Mouse (Mus musculus): ENCODE measurements around the gene Polr2b.

The Polr2b gene

GRCm38 (mm10) chr5:77362120-77362519 lies 52.2 kb downstream of the Polr2b start:
- no peak for DNase-seq (ENCODE audit: low read depth, low spot score)

GRCm38 (mm10) chr5:77363650-77364049 lies 53.7 kb downstream of the Polr2b start:
- DNase-seq (ENCODE audit: low read depth, low spot score) = no peak

GRCm38 (mm10) chr5:77364443-77365038 lies 54.6 kb downstream of the Polr2b start:
- DNase-seq (ENCODE audit: low read depth, low spot score) = no peak

- DNase-seq (ENCODE audit: low read depth, low spot score) = no peak
Measured at GRCm38 (mm10) chr5:77366313-77366712, 56.4 kb downstream of the Polr2b start.

GRCm38 (mm10) chr5:77367145-77367544 lies 57.2 kb downstream of the Polr2b start:
- DNase-seq (ENCODE audit: low read depth, low spot score) = no peak

DNA sequence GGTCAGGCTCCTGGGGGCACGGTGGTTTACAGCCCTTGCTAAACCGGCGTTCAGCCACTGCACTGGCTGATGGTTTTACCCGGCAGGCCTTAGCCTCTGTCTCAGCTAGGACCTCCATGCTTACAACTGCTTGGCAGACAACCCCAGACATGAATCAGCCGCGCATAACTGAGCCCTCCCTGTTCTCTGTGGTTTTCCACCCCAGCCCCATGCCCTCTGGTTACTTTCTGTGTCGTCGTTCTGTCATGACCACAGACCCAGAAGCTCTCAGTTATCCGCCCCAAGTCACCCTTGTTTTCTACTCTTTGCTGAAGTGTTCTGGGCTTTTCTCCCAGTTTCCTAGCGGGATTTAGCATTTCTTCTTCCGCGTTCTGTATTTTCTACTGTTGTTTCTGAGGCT lies 57.7 kb downstream of the Polr2b start:
- no peak for DNase-seq (ENCODE audit: low read depth, low spot score)

DNA sequence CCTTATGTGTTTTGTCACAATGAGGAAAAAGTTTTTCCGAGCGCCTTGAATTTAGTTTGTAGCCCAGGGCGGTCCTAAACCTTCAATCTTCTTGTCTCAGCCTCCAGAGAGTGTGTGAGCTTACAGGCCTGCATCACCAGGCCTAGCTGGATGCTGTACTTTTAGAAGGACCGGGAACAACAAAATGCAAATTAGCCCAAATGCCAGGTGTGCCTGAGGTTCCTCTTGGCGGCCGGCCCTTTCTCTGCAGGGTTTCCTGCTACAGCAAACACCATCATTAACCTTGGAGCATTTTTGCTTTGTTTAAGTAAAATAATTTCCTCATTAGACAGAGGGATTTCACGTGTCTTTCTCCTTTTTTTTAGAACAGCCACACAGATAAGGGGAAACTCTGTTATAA lies 58.2 kb downstream of the Polr2b start:
- no peak for DNase-seq (ENCODE audit: low read depth, low spot score)

DNA sequence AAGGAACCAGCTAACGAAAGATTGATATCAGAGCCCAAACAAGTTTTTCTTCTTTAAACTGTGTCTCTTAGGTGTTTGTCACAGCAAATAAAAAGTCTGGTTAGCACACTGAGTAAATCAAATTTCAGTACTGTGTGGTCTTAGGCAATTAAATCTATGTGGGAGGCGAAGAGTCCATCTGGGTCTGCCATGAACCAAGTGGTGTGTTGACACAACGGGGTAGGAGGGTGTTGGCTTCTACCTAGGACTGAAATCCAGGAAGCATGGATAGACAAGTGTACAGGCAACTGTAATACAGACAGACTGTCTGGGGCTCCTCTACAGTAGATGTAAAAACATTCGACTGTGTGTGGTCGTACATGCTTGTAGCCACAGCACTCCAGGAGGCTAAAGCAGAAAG lies 59.4 kb downstream of the Polr2b start:
- DNase-seq (ENCODE audit: low read depth, low spot score) = no peak

GRCm38 (mm10) chr5:77370378-77370892 lies 60.5 kb downstream of the Polr2b start:
- no peak for DNase-seq (ENCODE audit: low read depth, low spot score)

DNA sequence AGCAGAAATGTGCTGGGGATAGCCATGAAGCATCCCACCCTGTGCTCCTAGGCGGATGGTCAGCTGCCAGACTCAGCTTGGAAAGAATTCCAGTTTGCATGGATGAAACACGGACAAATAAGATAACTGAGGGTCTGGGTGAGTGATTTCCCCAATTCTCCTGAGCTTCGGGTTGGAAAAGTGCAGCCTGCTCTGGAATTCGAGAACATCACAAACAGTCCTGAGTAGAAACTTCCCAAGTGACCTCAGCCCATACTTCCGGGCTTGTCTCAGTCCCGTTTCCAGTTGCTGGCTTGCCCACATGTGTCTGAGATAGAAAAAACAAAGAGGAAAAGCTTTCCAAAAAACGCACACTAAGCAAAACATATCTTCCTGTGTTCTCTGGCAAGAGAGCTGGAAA lies 62.3 kb downstream of the Polr2b start:
- DNase-seq (ENCODE audit: low read depth, low spot score) = no peak

DNA sequence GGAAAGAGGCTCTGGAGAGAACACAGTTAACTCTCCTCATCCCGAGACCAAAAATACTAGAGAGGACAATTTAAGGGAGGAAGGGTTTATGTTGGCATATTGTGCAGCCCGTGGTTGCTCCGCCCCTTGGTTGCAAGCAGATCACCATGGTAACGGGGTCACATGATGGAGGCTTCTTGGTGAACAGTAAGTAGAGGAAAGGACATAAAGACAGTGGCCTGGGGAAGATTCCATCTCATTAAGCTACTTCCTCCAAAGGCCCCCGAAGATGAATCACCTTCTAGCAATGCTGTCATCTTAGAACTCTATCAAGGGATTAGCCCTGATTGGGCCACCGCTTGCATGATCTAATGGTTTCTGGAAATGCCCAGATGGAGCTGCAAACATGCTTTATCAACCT lies 62.8 kb downstream of the Polr2b start:
- DNase-seq (ENCODE audit: low read depth, low spot score) = no peak

GRCm38 (mm10) chr5:77374945-77375344 lies 65.0 kb downstream of the Polr2b start:
- no peak for DNase-seq (ENCODE audit: low read depth, low spot score)

DNA sequence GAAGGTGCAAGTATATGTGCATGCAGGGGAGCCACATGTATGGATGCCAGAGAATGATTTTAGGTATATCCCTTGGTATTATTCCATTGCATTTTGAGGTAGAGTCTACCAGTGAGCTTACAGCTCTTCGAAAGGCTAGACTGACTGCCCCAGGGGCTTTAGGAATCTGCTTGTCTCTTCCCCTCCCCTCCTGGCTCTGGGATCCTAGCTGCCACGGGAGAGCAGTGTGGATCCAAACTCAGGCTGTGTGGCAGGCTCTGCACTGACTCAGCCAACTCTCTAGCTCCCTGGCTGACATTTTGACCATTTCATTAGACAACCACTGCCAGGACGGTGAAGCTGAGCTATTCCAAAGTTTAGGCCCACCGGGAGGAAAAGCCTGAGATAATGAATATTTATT lies 65.6 kb downstream of the Polr2b start:
- no peak for DNase-seq (ENCODE audit: low read depth, low spot score)

DNA sequence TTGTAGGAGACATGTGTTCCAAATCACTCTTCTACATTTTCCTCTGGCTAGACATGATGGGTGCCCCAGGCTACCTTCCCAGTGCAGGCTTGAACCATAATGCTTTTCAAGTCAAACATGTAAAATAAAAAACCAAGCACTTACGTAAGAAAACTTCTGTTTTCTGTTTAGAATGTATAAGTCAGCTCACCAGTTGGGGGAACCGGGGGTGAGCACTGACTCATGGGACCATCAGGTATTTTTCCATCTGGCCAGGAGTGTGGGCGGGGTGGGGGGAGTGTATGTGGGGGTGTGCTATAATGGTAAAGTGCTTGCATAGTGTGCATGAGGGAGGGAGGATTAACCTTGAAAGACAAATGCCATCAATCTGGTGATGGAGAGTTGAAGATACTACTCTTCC lies 68.1 kb downstream of the Polr2b start:
- DNase-seq (ENCODE audit: low read depth, low spot score) = no peak

GRCm38 (mm10) chr5:77379434-77380135 lies 69.6 kb downstream of the Polr2b start:
- no peak for DNase-seq (ENCODE audit: low read depth, low spot score)

DNA sequence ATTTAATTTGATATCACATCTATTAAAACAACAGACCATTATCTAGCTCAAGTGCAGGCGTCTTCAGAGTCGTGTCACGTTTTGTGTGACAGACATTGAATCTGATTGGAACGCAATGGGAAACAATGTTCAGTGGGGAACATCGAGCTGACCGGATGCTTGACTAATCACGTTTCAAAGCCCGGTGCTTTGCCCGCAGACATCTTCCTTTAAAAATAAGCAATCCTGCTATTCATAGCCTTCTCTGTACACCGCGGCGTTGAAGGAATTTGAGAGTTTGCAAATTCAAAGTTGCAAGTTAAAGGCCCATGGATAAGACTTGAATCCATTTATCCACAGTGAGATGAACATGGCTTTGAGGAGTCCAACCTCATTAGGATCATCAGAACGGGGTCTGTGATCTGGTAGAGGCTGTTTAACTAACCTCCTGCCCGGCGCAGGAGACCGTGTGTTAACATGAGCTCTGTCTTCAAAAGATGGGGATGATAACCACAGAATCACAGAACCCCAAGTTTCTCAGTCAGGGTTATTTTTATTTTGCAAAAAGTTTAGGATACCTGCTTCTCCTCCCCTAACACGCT lies 70.5 kb downstream of the Polr2b start:
- DNase-seq (ENCODE audit: low read depth, low spot score) = no peak

GRCm38 (mm10) chr5:77381283-77381682 lies 71.3 kb downstream of the Polr2b start:
- no peak for DNase-seq (ENCODE audit: low read depth, low spot score)

- no peak for DNase-seq (ENCODE audit: low read depth, low spot score)
Measured at GRCm38 (mm10) chr5:77381686-77382085, 71.7 kb downstream of the Polr2b start.

GRCm38 (mm10) chr5:77383799-77384554 lies 74.0 kb downstream of the Polr2b start:
- no peak for DNase-seq (ENCODE audit: low read depth, low spot score)

DNA sequence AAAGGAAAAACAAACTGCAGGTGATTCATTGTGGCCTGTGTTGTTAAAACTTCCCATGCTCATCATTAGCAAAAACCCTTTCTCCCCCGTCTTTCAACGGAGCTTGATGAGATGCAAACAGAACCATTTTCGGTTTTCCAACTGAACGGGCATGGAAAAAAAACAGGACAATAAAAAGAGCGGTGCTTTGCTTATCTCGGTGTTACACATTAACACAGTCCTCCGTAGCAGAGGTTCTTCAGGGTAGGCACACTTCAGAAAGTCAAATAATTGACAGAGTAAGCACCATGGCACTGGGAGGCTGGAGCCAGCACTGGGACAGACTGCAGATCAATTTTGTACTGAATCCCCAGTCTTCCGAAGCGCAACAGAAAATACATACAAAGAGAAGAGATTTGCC lies 74.8 kb downstream of the Polr2b start:
- DNase-seq (ENCODE audit: low read depth, low spot score) = no peak

DNA sequence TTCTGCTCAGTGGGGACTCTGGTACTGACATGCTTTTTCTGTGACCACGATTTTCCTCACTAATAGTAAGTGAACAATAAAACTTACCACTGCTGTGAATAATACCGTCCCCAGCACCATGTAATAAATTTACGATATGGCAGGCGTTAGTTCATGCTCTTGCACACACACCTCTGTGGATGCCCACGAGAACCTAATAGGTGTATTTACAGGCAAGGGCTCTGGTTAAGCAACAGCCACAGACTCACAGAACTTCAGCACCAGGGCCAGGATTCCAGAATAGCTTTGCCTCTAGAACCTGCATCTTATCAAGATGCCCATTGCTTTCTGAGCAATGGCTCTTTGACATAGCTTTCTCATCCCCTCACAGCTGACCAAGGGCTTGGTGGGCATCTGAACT lies 75.3 kb downstream of the Polr2b start:
- DNase-seq (ENCODE audit: low read depth, low spot score) = no peak

DNA sequence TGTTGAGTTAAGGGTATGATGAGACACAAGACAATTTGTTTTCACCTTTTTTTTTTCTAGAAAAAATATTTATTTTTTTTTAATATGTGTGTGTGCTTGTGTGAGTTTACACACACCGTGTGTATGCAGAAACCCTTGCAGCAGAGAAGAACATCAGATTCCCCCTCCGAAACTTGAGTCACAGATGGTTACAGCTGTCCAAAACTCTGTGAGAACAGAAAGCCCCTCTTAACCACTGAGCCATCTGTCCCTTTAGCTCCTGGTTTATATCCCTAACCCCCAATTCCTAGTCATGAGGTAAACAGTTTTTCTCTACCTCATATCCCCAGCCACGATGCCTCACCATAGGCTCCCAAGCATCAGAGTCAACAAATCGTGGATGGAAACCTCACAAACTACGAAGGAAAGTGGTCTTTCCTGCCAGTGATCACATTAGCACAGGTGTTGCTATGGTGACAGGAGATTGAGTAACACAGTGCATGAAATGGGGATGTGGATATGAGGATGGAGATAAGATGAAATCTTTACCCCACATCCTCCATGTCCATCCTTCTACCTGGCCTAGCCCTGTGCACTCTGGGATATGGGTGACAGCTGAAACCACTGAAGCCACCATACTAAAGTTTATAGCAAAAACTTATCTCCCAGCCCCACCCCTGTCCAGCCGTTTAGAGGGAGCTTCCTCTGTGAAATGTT lies 76.1 kb downstream of the Polr2b start:
- no peak for DNase-seq (ENCODE audit: low read depth, low spot score)

Measured in embryo, embryonic 11.5 days (tissue).